Mouse (Mus musculus) lung, embryonic 16.5 days (tissue): ENCODE measurements at regions not wholly inside any gene's neighbourhood (a gene's known extent, or its start where the extent isn't known, plus 50 kb on each side); places are given as distances from the start of the nearest gene placed in this dataset.
"Not testable (repeated sequence)": the region's sequence is repeated elsewhere in the genome, so short reads cannot be mapped to it uniquely, and the experiment has no call there.

ENCODE experiments used
- ATAC-seq: fragments of 200-750 bp; cut with Nextera tagmentation; 2 replicates; pipeline ENCODE4 v1.8.0; 2017; ENCODE audit warnings: low read depth, mild to moderate bottlenecking, moderate library complexity
- H3K27ac ChIP-seq: fragments of 300-500 bp; sonication (generic); 2 replicates; pipeline ENCODE4 v1.5.1; 2014; ENCODE audit warnings: mild to moderate bottlenecking, control low read depth, low read length
- H3K27me3 ChIP-seq: fragments of 300-500 bp; sonication (generic); 2 replicates; pipeline ENCODE4 v1.6.1; 2014; ENCODE audit warnings: low read depth, low read length, mixed read lengths; ENCODE audit not compliant: control insufficient read depth, insufficient read depth
- H3K36me3 ChIP-seq: fragments of 300-500 bp; sonication (generic); 2 replicates; pipeline ENCODE4 v1.6.1; 2014; ENCODE audit warnings: low read length; ENCODE audit not compliant: control insufficient read depth, insufficient read depth
- H3K4me1 ChIP-seq: fragments of 300-500 bp; sonication (generic); replicated peaks from 2 replicates; pipeline ENCODE4 v1.6.1; 2014; ENCODE audit warnings: low read length, mixed read lengths; ENCODE audit not compliant: control insufficient read depth, insufficient read depth
- H3K4me2 ChIP-seq: fragments of 300-500 bp; sonication (generic); 2 replicates; pipeline ENCODE4 v1.6.1; 2014; ENCODE audit warnings: low read depth, low read length, control low read depth
- H3K4me3 ChIP-seq: fragments of 300-500 bp; sonication (generic); 2 replicates; pipeline ENCODE4 v1.5.1; 2014; ENCODE audit warnings: mild to moderate bottlenecking, low read length, control low read depth
- H3K9ac ChIP-seq: fragments of 300-500 bp; sonication (generic); 2 replicates; pipeline ENCODE4 v1.6.1; 2014; ENCODE audit warnings: low read length, control low read depth
- H3K9me3 ChIP-seq: fragments of 300-500 bp; sonication (generic); 2 replicates; pipeline ENCODE4 v1.6.1; 2016; ENCODE audit warnings: low read length; ENCODE audit not compliant: control insufficient read depth
- WGBS: fragments of 180-500 bp; shearing (Covaris S2); extraction: QIAGEN DNeasy Blood & Tissue Kit; methylation state at CpG from one replicate; pipeline ENCODE4 v1.1.7; 2014; 5-methylcytosine and 5-hydroxymethylcytosine counted together

DNA sequence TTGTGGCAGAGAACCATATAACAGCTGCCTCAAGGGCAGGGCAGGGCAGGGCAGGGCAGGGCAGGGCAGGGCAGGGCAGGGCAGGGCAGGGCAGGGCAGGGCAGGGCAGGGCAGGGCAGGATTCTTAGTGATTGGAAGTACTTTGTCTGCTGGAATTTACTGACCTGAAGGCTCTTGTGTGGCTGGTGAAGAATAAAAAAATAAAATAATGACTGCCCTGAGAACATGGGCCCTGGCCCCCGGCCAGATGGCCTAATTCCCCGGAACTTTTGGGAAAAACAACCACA, 169.3 kb downstream of the Qk start:
- ATAC-seq = peak; percentile 79
- 50% methylated on average over 1 of the region's 2 CpGs for WGBS
- H3K27ac ChIP-seq = peak overlapping the region; percentile 85

GRCm38 (mm10) chr17:10149682-10150402, 169.8 kb downstream of the Qk start:
- ATAC-seq = peak; percentile 75
- no peaks in the 10 kb centered on the region for H3K36me3 ChIP-seq
- 0 out of 2 replicates have a peak, but pooled peaks cover 2% of the 10 kb centered on the region for H3K4me1 ChIP-seq
- H3K9ac ChIP-seq = no peak overlapping the region
- H3K27ac ChIP-seq = peak overlapping the region; percentile 85
- no peak overlapping the region for H3K4me2 ChIP-seq
- H3K9me3 ChIP-seq = no peaks in the 10 kb centered on the region
- WGBS = 66% methylated on average over 8 of the region's 8 CpGs
- no peak overlapping the region for H3K4me3 ChIP-seq
- no peaks in the 10 kb centered on the region for H3K27me3 ChIP-seq

More for the DNA sequence above, 169.3 kb downstream of the Qk start:
- not testable (repeated sequence) for H3K36me3 ChIP-seq, H3K27me3 ChIP-seq, H3K4me3 ChIP-seq, H3K9ac ChIP-seq, H3K4me2 ChIP-seq, H3K9me3 ChIP-seq, H3K4me1 ChIP-seq

- H3K9ac ChIP-seq = no peak overlapping the region
- no peaks in the 10 kb centered on the region for H3K36me3 ChIP-seq
- H3K27ac ChIP-seq = no peak overlapping the region
- no peak for ATAC-seq
- H3K4me2 ChIP-seq = no peak overlapping the region
- H3K27me3 ChIP-seq = no peaks in the 10 kb centered on the region
- 0 out of 2 replicates have a peak, but pooled peaks cover 2% of the 10 kb centered on the region for H3K4me1 ChIP-seq
- WGBS = 58% methylated on average over 8 of the region's 8 CpGs
- H3K4me3 ChIP-seq = no peak overlapping the region
- no peaks in the 10 kb centered on the region for H3K9me3 ChIP-seq
Measured at GRCm38 (mm10) chr17:10147106-10147505, 172.5 kb downstream of the Qk start.

GRCm38 (mm10) chr17:10146576-10146975, 173.1 kb downstream of the Qk start:
- H3K4me2 ChIP-seq = no peak overlapping the region
- no peak overlapping the region for H3K9ac ChIP-seq
- no peak overlapping the region for H3K27ac ChIP-seq
- 0 out of 2 replicates have a peak, but pooled peaks cover 2% of the 10 kb centered on the region for H3K4me1 ChIP-seq
- H3K36me3 ChIP-seq = no peaks in the 10 kb centered on the region
- no peaks in the 10 kb centered on the region for H3K27me3 ChIP-seq
- WGBS = 66% methylated on average over 3 of the region's 3 CpGs
- H3K4me3 ChIP-seq = no peak overlapping the region
- ATAC-seq = no peak
- H3K9me3 ChIP-seq = no peaks in the 10 kb centered on the region

DNA sequence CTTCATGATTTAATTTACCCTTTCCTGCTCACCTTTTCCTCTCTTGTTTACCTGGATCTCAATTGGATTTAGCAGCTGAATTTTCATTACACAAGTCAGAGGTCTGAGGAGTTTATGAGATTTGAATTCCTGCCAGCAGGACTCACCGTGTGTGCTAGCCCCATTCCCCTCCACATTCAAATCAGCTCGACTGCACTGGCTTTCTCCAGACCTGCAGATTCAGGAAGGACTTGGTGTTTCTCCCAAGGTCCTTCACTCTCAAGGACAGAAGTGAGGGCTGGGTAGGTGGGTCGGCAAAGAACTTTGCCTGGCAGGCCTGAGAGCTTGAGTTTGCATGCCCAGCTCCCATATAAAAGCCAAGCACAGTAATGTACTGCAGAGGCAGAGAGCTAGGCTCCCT, 180.8 kb downstream of the Qk start:
- no peak overlapping the region for H3K4me2 ChIP-seq
- H3K4me3 ChIP-seq = no peak overlapping the region
- ATAC-seq = peak; percentile 38; the same call in 1 of the 2 replicates
- H3K27me3 ChIP-seq = no peaks in the 10 kb centered on the region
- WGBS = 21% methylated on average over 3 of the region's 3 CpGs
- no peak overlapping the region for H3K9ac ChIP-seq
- no peaks in the 10 kb centered on the region for H3K9me3 ChIP-seq
- peaks cover 3% of the 10 kb centered on the region; the same call in 1 of the 2 replicates for H3K4me1 ChIP-seq
- no peak overlapping the region for H3K27ac ChIP-seq
- no peaks in the 10 kb centered on the region for H3K36me3 ChIP-seq

DNA sequence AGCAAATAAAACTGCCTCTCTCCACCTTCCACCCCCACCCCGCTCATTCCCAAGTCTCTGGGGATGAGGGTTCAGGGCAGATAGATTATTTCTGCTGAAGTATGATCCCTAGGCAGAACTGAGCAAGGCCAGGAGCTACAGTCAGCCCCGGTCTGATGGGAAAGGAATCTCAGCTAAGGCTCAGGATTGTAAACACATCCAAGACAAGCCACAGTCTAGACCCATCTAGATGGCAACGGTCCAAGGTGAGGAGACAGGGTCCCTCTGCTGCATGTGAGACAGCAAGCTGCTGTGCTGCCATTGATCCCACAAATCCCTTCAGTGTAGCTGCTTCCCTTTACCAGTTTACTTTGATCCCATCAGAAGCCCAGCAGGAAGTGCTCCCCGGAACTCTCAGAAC, 181.3 kb downstream of the Qk start:
- Histone ChIP-seq H3K27me3 (no peaks in the 10 kb centered on the region), H3K36me3 (no peaks in the 10 kb centered on the region), H3K4me3 (no peak overlapping the region), H3K27ac (no peak overlapping the region), H3K4me2 (no peak overlapping the region), H3K4me1 (peaks cover 3% of the 10 kb centered on the region; the same call in 1 of the 2 replicates), H3K9ac (no peak overlapping the region), H3K9me3 (no peaks in the 10 kb centered on the region)
- ATAC-seq = peak; percentile 67
- 29% methylated on average over 4 of the region's 4 CpGs for WGBS

- Histone ChIP-seq H3K4me2 (no peak overlapping the region), H3K9me3 (no peaks in the 10 kb centered on the region), H3K4me1 (peaks cover 3% of the 10 kb centered on the region; the same call in 1 of the 2 replicates), H3K27ac (no peak overlapping the region), H3K36me3 (no peaks in the 10 kb centered on the region), H3K27me3 (no peaks in the 10 kb centered on the region), H3K9ac (no peak overlapping the region), H3K4me3 (no peak overlapping the region)
- no peak for ATAC-seq
- WGBS = 56% methylated on average over 2 of the region's 2 CpGs
Measured at GRCm38 (mm10) chr17:10135111-10135510, 184.5 kb downstream of the Qk start.

DNA sequence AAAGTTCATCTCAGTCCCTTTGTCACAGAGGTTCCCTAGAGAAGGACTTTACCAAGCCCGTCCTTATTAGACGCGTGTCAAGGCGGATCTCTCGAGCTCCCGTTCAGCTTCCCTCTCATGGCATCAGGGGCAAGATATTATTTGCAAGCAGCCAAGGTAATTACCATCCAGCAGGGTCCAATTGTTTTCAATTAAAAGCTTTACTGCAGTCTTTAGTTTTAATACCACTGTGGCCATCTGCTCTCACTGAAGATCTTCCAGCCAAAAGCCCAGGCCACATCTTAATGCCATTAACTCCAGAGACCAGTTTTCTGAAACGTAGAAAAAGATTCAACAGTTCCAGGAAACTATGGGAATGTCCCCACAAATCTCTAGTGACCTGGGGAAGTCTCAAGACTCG, 191.1 kb downstream of the Qk start:
- no peaks in the 10 kb centered on the region for H3K4me1 ChIP-seq
- no peaks in the 10 kb centered on the region for H3K36me3 ChIP-seq
- ATAC-seq = no peak
- 72% methylated on average over 8 of the region's 8 CpGs for WGBS
- no peak overlapping the region for H3K9ac ChIP-seq
- H3K4me3 ChIP-seq = no peak overlapping the region
- H3K9me3 ChIP-seq = no peaks in the 10 kb centered on the region
- no peaks in the 10 kb centered on the region for H3K27me3 ChIP-seq
- no peak overlapping the region for H3K4me2 ChIP-seq
- no peak overlapping the region for H3K27ac ChIP-seq

DNA sequence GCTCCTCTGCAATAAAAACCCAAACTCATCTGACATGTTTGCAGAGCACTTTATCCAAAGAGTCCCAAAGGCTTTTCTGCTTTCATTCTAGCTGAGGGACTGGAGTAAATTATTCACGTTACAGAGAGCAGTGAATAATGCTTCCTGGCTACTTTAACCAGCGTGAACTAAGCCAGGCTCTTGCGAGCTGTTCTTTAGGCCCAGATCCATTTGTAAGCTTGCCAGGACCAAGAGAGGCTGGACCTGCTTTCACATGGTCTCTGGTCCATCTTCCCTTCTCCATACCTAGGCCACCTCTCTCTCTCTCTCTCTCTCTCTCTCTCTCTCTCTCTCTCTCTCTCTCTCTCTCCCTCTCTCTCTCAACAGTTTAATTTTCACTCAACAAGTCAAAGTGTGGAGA, 197.2 kb downstream of the Qk start:
- no peak overlapping the region for H3K4me3 ChIP-seq
- no peaks in the 10 kb centered on the region for H3K27me3 ChIP-seq
- H3K4me1 ChIP-seq = no peaks in the 10 kb centered on the region
- H3K9ac ChIP-seq = no peak overlapping the region
- no peak overlapping the region for H3K27ac ChIP-seq
- WGBS = 47% methylated on average over 3 of the region's 3 CpGs
- H3K9me3 ChIP-seq = no peaks in the 10 kb centered on the region
- H3K36me3 ChIP-seq = no peaks in the 10 kb centered on the region
- no peak for ATAC-seq
- no peak overlapping the region for H3K4me2 ChIP-seq

DNA sequence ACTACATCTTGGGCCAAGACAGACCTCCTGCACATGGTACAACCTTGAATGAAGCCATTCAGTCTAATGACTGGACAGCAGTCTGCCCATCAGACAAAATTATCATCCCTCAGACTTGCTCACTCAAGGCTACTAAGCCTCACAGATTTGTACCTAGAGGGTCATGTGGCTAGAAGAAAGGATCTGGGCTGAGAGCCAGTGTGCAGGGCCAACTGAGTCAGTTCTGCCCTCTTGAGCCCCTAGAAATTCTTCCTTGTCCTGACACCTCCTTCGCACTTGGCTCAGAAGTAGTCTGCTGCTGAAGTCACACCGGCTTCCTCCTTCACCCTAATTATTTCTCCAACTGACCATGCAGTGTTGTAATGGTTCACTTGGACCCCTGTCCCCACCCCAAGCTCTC, 207.5 kb downstream of the Qk start:
- Histone ChIP-seq H3K27ac (no peak overlapping the region), H3K27me3 (no peaks in the 10 kb centered on the region), H3K4me2 (no peak overlapping the region), H3K36me3 (no peaks in the 10 kb centered on the region), H3K9me3 (no peaks in the 10 kb centered on the region), H3K4me3 (no peak overlapping the region), H3K4me1 (no peaks in the 10 kb centered on the region), H3K9ac (no peak overlapping the region)
- WGBS = 71% methylated on average over 2 of the region's 2 CpGs
- no peak for ATAC-seq
